Mouse (Mus musculus): ENCODE measurements around the gene Unc5a. TPM values are rescaled to one million over a fixed set of nuclear protein-coding genes. Genes with fewer than 3 reads are reported as not detected.

Gene Unc5a
- 0.71 and 0.79 TPM in 2 replicates for polyA plus RNA-seq (2014; fragmentation: Nextera tagmentation; extraction: Ambion mirVana)

DNA sequence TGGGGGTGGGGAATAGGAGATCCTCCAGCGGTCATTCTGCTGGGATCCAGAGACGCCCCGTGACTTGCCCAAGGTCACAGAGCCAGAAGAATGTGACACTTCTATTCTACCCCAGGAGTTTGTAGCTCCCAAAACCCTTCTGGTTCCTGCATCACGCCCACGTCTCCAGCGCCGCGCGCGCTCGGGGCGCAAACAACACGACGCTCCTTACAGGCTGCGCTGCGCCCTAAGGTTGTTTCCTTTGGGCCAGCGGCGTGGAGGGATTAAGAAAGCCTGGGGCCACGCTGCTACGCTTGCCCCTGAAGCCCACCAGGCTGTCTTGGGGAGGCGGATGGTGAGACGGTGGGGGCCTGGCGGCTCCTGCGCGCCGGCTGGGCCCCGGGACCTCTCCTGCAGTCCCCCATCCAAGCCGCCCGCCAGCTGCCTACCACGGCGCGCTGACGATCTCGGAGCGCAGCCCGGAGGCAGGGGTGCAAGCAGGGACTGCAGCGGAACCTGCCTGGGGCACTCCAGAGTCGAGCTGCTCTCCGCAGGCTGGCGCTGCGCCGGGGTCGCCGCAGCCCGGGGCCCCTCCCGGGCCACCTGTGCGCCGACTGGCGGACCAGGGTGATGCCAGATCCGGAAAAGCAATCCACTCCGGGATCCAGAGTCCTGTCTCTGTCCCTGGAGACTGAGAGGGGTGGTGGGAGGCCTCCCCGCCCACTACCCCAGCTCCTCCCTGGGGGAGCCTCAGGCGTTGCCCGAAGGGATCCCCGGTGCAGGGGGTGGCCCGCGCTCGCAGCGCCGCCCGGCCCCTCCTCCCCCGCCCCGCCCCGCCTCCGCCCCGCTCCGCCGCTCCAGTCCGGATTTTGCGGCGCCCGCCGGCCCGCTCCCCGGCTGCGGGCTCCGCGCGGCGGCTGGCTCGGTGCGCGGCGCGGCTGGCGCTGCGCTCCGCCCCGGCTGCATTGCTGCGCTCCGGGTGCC is at the start of gene Unc5a:
TSS of gene Unc5a (plus strand) at position 881 of the 963 bp plus-strand sequence.
- Histone ChIP-seq H3K4me2 (ENCODE audit: low read depth, severe bottlenecking) (peak within 1 kb of the TSS; percentile 100), H3K27ac (replicated peaks; ENCODE audit: low read depth, low read length) (no peak within 1 kb of the TSS), H3K4me1 (ENCODE audit: control insufficient read depth, insufficient read depth, low read length) (peaks cover 9% of the 10 kb centered on the region; the same call in 1 of the 2 replicates), H3K36me3 (ENCODE audit: control insufficient read depth, insufficient read depth, low read length) (no peaks in the 10 kb centered on the region), H3K9me3 (ENCODE audit: control insufficient read depth, low read length) (no peaks in the 10 kb centered on the region), H3K27me3 (ENCODE audit: control insufficient read depth, insufficient read depth, low read length) (peaks cover 74% of the 10 kb centered on the region), H3K9ac (ENCODE audit: low read length) (peak within 1 kb of the TSS; percentile 40; the same call in 1 of the 2 replicates), H3K4me3 (ENCODE audit: low read depth, low read length) (peak within 1 kb of the TSS; percentile 55)
- ATAC-seq (ENCODE audit: insufficient number of reproducible peaks, low FRiP score, low TSS enrichment, low read depth): 0 out of 2 replicates have a peak, but pooled peaks have one; percentile 49
- peak; percentile 69 for DNase-seq (ENCODE audit: low spot score)
- WGBS: under 1% methylated on average over 90 of the region's 91 CpGs

DNA sequence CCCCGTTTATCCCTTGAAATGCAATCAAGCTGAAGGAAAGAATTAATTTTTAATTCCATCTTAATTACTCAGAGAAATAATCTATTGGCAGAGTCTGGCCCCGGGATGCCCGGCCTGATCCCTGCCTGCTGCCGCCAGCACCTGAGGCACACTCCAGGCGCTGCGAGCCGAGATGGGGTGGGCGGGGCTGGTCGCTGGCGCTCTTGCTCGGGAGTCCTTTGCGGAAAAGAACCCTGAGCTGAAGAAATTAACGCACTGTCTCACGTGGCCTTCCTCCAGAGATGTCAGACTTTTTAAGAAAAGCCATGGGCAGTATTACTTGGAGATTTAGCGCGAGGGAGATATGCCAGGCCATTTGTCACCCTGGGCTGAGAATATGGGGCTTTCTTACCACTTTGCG is 37.2 kb upstream of the Unc5a start:
- H3K36me3 ChIP-seq (ENCODE audit: control insufficient read depth, insufficient read depth, low read length): no peaks in the 10 kb centered on the region
- no peak overlapping the region for H3K27ac ChIP-seq (replicated peaks; ENCODE audit: low read depth, low read length)
- H3K4me2 ChIP-seq (ENCODE audit: low read depth, severe bottlenecking): no peak overlapping the region
- DNase-seq (ENCODE audit: low spot score) (peak; percentile 47), ATAC-seq (ENCODE audit: insufficient number of reproducible peaks, low FRiP score, low TSS enrichment, low read depth) (no peak)
- no peak overlapping the region for H3K4me3 ChIP-seq (ENCODE audit: low read depth, low read length)
- peaks cover 24% of the 10 kb centered on the region for H3K27me3 ChIP-seq (ENCODE audit: control insufficient read depth, insufficient read depth, low read length)
- H3K4me1 ChIP-seq (ENCODE audit: control insufficient read depth, insufficient read depth, low read length): no peaks in the 10 kb centered on the region
- H3K9ac ChIP-seq (ENCODE audit: low read length): no peak overlapping the region
- 2% methylated on average over 17 of the region's 17 CpGs for WGBS
- H3K9me3 ChIP-seq (ENCODE audit: control insufficient read depth, low read length): no peaks in the 10 kb centered on the region

DNA sequence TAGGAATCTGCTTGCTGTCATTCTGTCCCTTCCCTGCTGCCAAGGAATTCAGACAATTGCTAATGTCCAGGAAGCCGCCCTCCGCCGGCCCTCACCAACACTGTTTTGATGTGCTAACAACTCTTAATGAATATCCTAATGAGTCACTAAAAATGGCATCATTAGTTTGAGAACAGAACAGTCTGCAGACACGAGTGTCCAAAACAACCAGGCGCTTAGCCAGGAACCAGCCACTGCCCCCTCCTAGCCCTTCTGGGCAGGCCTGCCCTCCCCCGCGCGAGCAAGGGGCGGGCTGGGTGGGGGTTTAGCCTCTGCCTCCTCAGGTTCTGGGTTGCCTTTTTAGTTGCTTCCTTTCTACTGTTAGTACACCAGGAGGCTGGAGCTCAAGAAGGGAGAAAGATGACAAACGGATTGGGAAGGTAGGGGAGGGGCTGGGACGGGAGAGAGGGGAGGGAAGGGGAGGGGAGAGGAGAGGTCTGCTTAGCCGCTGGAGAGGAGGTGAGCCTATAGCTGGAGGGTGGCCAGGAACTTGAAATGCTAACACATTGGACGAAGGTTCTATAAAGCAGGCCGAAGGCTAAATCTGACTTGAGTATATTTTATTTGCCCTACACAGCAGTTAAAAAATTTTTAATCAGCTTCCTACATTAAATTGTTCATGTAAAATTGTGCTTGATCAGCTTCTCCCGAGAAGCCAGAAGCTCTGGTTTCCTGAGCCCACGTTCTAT is 36.2 kb upstream of the Unc5a start:
- H3K27ac ChIP-seq (replicated peaks; ENCODE audit: low read depth, low read length): no peak overlapping the region
- DNase-seq (ENCODE audit: low spot score): peak; percentile 25
- no peaks in the 10 kb centered on the region for H3K9me3 ChIP-seq (ENCODE audit: control insufficient read depth, low read length)
- 14% methylated on average over 16 of the region's 16 CpGs for WGBS
- H3K9ac ChIP-seq (ENCODE audit: low read length): no peak overlapping the region
- H3K4me2 ChIP-seq (ENCODE audit: low read depth, severe bottlenecking): no peak overlapping the region
- no peaks in the 10 kb centered on the region for H3K4me1 ChIP-seq (ENCODE audit: control insufficient read depth, insufficient read depth, low read length)
- no peak overlapping the region for H3K4me3 ChIP-seq (ENCODE audit: low read depth, low read length)
- no peak for ATAC-seq (ENCODE audit: insufficient number of reproducible peaks, low FRiP score, low TSS enrichment, low read depth)
- no peaks in the 10 kb centered on the region for H3K36me3 ChIP-seq (ENCODE audit: control insufficient read depth, insufficient read depth, low read length)
- peaks cover 24% of the 10 kb centered on the region for H3K27me3 ChIP-seq (ENCODE audit: control insufficient read depth, insufficient read depth, low read length)

DNA sequence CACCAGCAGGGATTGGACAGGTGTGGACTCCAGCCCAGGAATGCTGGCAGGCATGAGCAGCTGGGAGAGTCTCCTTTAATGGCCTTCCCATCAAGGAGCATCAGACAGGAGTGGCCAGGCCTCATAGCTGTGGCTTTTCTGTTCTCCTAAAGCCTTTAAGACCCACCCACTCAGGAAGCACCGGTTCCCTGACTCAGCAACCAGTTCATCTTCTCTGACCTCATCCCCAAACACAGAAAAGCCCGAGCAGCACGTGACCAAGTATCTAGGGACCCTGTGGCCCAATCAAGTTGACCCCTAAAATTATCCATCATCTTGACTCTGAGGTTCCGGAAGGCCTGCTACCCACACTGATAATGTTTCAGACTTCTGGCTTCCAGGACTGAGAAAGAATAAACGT is 32.6 kb upstream of the Unc5a start:
- ATAC-seq (ENCODE audit: insufficient number of reproducible peaks, low FRiP score, low TSS enrichment, low read depth) (no peak), DNase-seq (ENCODE audit: low spot score) (no peak)
- no peaks in the 10 kb centered on the region for H3K36me3 ChIP-seq (ENCODE audit: control insufficient read depth, insufficient read depth, low read length)
- H3K9me3 ChIP-seq (ENCODE audit: control insufficient read depth, low read length): no peaks in the 10 kb centered on the region
- H3K27me3 ChIP-seq (ENCODE audit: control insufficient read depth, insufficient read depth, low read length): peaks cover 17% of the 10 kb centered on the region
- H3K4me2 ChIP-seq (ENCODE audit: low read depth, severe bottlenecking): no peak overlapping the region
- H3K9ac ChIP-seq (ENCODE audit: low read length): no peak overlapping the region
- 68% methylated on average over 5 of the region's 5 CpGs for WGBS
- H3K27ac ChIP-seq (replicated peaks; ENCODE audit: low read depth, low read length): no peak overlapping the region
- no peaks in the 10 kb centered on the region for H3K4me1 ChIP-seq (ENCODE audit: control insufficient read depth, insufficient read depth, low read length)
- H3K4me3 ChIP-seq (ENCODE audit: low read depth, low read length): no peak overlapping the region

DNA sequence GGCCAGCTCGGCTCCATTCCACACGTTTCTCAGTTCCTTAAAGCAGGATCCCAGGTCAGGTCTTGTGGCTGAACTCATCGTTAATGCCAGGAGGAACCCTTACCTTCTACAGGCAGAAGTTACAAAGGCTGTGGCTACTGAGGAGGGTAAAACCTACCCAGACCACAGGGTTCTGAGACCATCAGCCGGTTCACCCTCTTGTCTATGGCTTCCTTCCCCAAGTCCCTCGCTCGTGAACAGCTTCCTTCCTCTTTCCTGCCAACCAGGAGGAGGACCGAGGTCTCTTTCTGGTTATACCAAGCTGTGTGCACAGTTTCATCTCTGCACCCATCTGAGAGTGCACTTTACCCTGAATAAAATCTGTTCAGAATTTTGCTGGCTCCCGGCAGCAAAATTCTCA is 30.3 kb upstream of the Unc5a start:
- 82% methylated on average over 8 of the region's 8 CpGs for WGBS
- no peak overlapping the region for H3K9ac ChIP-seq (ENCODE audit: low read length)
- no peak for DNase-seq (ENCODE audit: low spot score)
- no peak overlapping the region for H3K4me2 ChIP-seq (ENCODE audit: low read depth, severe bottlenecking)
- H3K27me3 ChIP-seq (ENCODE audit: control insufficient read depth, insufficient read depth, low read length): no peaks in the 10 kb centered on the region
- ATAC-seq (ENCODE audit: insufficient number of reproducible peaks, low FRiP score, low TSS enrichment, low read depth): no peak
- no peak overlapping the region for H3K4me3 ChIP-seq (ENCODE audit: low read depth, low read length)
- no peaks in the 10 kb centered on the region for H3K9me3 ChIP-seq (ENCODE audit: control insufficient read depth, low read length)
- H3K36me3 ChIP-seq (ENCODE audit: control insufficient read depth, insufficient read depth, low read length): no peaks in the 10 kb centered on the region
- H3K27ac ChIP-seq (replicated peaks; ENCODE audit: low read depth, low read length): no peak overlapping the region
- H3K4me1 ChIP-seq (ENCODE audit: control insufficient read depth, insufficient read depth, low read length): no peaks in the 10 kb centered on the region

DNA sequence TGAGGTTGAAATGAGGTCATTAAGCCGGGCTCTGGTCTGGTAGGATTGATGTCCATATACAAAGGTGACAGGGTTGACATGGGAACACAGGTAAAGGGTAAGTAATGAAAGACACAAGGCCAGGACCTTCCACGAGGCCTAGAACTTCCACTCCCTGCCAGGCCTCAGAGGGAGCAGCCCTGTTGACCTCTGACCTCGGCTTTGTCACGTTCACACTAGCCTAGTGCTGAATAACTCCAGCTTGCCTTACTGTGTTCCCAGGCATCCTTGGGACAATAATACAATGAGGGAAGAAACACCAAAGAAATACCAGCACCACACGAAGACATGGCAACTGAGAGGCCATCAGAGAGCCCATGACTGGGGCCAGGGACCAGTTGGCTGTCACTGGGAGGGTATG is 29.5 kb upstream of the Unc5a start:
- H3K27me3 ChIP-seq (ENCODE audit: control insufficient read depth, insufficient read depth, low read length): no peaks in the 10 kb centered on the region
- no peaks in the 10 kb centered on the region for H3K9me3 ChIP-seq (ENCODE audit: control insufficient read depth, low read length)
- 41% methylated on average over 5 of the region's 5 CpGs for WGBS
- H3K36me3 ChIP-seq (ENCODE audit: control insufficient read depth, insufficient read depth, low read length): no peaks in the 10 kb centered on the region
- H3K4me2 ChIP-seq (ENCODE audit: low read depth, severe bottlenecking): no peak overlapping the region
- no peak overlapping the region for H3K9ac ChIP-seq (ENCODE audit: low read length)
- no peaks in the 10 kb centered on the region for H3K4me1 ChIP-seq (ENCODE audit: control insufficient read depth, insufficient read depth, low read length)
- ATAC-seq (ENCODE audit: insufficient number of reproducible peaks, low FRiP score, low TSS enrichment, low read depth) (no peak), DNase-seq (ENCODE audit: low spot score) (no peak)
- no peak overlapping the region for H3K27ac ChIP-seq (replicated peaks; ENCODE audit: low read depth, low read length)
- no peak overlapping the region for H3K4me3 ChIP-seq (ENCODE audit: low read depth, low read length)

DNA sequence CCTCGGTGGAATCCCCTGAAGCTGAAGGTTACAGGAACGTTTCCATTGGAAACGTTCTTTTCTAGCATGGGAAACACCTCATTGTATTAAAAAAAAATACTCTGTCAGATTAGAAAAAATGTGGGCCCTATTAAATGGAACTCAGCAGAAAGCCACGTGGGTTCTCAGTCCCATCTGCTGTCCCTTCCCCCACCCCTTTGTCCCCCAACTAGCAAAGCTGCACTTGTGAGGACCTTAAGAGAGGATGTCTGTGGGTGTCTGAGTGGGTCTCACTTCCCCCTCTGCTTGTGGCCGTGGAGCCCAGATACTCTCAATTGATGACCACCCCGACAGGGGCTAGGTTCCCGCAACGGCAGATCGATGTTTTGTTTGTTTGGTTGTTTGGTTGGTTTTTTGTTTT is 27.5 kb upstream of the Unc5a start:
- Histone ChIP-seq H3K9me3 (ENCODE audit: control insufficient read depth, low read length) (no peaks in the 10 kb centered on the region), H3K4me2 (ENCODE audit: low read depth, severe bottlenecking) (no peak overlapping the region), H3K9ac (ENCODE audit: low read length) (no peak overlapping the region), H3K36me3 (ENCODE audit: control insufficient read depth, insufficient read depth, low read length) (no peaks in the 10 kb centered on the region), H3K27me3 (ENCODE audit: control insufficient read depth, insufficient read depth, low read length) (no peaks in the 10 kb centered on the region), H3K4me1 (ENCODE audit: control insufficient read depth, insufficient read depth, low read length) (no peaks in the 10 kb centered on the region), H3K27ac (replicated peaks; ENCODE audit: low read depth, low read length) (no peak overlapping the region), H3K4me3 (ENCODE audit: low read depth, low read length) (no peak overlapping the region)
- 82% methylated on average over 9 of the region's 9 CpGs for WGBS
- DNase-seq (ENCODE audit: low spot score): no peak
- ATAC-seq (ENCODE audit: insufficient number of reproducible peaks, low FRiP score, low TSS enrichment, low read depth): no peak

DNA sequence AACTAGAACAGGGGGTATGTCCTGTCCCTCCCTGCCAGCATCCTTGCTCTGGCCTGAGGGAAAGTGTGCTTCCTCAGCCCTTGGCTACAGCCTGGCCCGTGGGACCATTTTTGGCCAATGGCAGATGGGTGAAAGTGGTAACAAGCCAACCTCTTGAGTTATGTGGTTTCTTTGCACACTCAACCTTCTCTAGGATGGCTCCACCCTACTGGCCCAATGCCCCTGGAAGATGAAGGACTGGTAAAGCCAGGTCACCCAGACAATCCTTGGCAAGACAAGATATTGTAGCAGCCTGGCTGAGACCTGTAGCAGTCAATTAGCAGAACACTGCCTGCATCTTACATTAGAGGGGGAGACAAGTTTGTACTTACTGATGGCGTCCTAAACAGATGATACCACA is 25.5 kb upstream of the Unc5a start:
- ATAC-seq (ENCODE audit: insufficient number of reproducible peaks, low FRiP score, low TSS enrichment, low read depth): no peak
- no peak overlapping the region for H3K9ac ChIP-seq (ENCODE audit: low read length)
- H3K9me3 ChIP-seq (ENCODE audit: control insufficient read depth, low read length): no peaks in the 10 kb centered on the region
- H3K4me3 ChIP-seq (ENCODE audit: low read depth, low read length): no peak overlapping the region
- no peak overlapping the region for H3K27ac ChIP-seq (replicated peaks; ENCODE audit: low read depth, low read length)
- WGBS: 85% methylated on average over 2 of the region's 2 CpGs
- no peaks in the 10 kb centered on the region for H3K36me3 ChIP-seq (ENCODE audit: control insufficient read depth, insufficient read depth, low read length)
- no peak overlapping the region for H3K4me2 ChIP-seq (ENCODE audit: low read depth, severe bottlenecking)
- DNase-seq (ENCODE audit: low spot score): no peak
- no peaks in the 10 kb centered on the region for H3K27me3 ChIP-seq (ENCODE audit: control insufficient read depth, insufficient read depth, low read length)
- no peaks in the 10 kb centered on the region for H3K4me1 ChIP-seq (ENCODE audit: control insufficient read depth, insufficient read depth, low read length)
